Mouse (Mus musculus) embryonic fibroblast, embryonic 13.5 days (primary cell): Measurements from ENCODE around the gene Trim38.

Source experiments
- CTCF ChIP-seq: IDR thresholded peaks from 2 replicates; pipeline ENCODE4 v1.5.1; 2011; ENCODE audit warnings: mild to moderate bottlenecking, control low read depth, low read length, moderate library complexity, borderline replicate concordance; ENCODE audit not compliant: insufficient read depth
- POLR2A ChIP-seq: IDR thresholded peaks from 2 replicates; pipeline ENCODE4 v1.6.1; 2011; ENCODE audit warnings: low read depth, mild to moderate bottlenecking, control low read depth, low read length, moderate library complexity

- TF ChIP-seq CTCF = no peak
- TF ChIP-seq POLR2A = peak; percentile 98
Observed at GRCm38 (mm10) chr13:23760972-23761864, 8.5 kb upstream of the Trim38 start, which contains the start of gene Hist1h4a.
